Mouse (Mus musculus) gastrocnemius, adult 8-10 months (tissue): ENCODE measurements at regions not wholly inside any gene's neighbourhood (a gene's known extent, or its start where the extent isn't known, plus 50 kb on each side); places are given as distances from the start of the nearest gene placed in this dataset.

Source experiments
- DNase-seq, 2 experiments: peaks; one replicate each; pipeline ENCODE4 v3.0.0; 2022; ENCODE audit warnings: low spot score in 2 of 2

GRCm38 (mm10) chr2:79510485-79511094, 54.0 kb upstream of the Cerkl start:
- no peak for DNase-seq

DNA sequence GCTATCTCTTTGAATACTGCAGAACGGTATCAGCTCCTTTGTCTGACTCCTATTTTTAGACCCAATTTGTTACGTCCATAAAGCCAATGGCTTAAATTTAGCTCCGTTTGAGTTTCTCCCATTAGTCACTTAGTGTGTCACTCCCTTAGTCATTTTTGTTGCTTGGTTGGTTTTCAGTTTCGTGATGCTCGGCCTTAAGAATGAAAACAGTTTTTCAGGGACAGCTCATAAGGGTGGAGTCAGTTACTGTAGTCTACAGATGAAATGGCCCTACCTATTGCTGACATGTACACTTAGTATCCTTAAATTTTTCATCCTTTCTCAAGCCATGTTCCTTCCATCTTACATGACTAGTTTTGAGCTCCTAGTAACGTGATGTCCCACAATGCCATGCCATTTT, 54.5 kb upstream of the Cerkl start:
- DNase-seq = no peak

DNA sequence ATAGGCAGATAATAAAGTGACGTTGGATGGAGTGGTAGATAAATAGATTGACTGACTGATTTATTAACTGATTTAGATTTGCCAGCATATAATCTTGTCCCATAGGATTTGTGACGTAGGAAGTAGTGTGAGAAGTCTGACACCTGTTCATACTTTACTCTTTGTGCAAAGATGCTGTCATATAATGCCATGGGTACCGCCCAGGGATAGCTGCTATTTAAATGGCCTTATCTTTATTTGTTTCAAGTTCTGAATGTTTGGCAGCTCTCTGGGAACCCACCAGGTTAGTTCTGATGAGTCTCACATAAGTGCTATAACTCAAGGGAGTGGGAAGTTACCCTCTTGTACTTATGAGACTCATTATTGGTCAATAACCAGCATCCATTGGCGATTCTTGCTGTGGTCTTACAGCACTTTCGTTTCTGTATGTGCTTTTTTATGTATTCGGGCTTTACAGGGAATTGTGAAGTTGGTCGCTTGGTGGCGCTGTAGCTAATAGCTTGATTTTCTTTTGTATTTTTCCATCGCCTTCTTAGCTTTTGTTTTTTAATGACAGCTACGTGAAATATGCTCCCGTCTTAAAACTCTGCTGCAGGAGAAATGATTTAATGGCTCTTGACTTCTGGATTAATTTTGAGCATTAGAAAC, 55.2 kb upstream of the Cerkl start:
- peak; percentile 22 to 42 for DNase-seq

- no peak for DNase-seq
Measured at GRCm38 (mm10) chr2:79512374-79512773, 55.8 kb upstream of the Cerkl start.

GRCm38 (mm10) chr2:79513726-79514125, 57.1 kb upstream of the Cerkl start:
- no peak for DNase-seq

- DNase-seq = no peak
Measured at GRCm38 (mm10) chr2:79518046-79518750, 61.6 kb upstream of the Cerkl start.

- DNase-seq = no peak
Measured at GRCm38 (mm10) chr2:79519799-79520449, 63.3 kb upstream of the Cerkl start.

- no peak for DNase-seq
Measured at GRCm38 (mm10) chr2:79523441-79523840, 66.9 kb upstream of the Cerkl start.

- no peak for DNase-seq
Measured at GRCm38 (mm10) chr2:79527529-79527928, 70.9 kb upstream of the Cerkl start.

DNA sequence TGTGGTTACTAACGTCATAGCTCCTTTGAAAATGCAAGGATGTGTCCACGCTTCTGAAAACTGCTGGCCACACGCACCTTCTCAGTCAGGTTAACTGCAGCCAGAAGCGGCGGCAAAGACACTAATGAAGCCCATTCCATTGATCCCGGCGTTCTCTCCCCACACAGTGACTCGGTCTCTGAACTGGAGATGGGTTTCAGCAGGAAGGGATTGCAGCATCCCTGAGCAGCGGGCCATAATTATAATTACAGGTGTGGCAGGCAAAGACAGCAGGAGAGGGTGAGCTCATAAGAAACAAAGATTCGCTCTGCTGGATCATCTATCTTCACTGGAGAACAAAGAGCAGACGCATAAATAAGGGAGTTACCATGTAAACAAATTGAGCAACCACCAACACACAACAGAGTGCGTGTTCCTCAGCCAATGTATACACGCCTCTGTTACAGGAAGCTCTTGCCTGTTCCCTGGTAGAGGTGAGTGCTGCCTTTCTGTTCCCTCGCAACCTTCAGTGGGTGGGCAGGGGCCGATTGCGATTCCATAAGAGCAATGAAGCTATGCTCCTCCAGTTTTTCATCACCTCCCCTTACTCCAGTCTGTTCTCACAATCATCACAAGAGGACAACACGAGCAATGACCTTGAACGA, 71.9 kb upstream of the Cerkl start:
- DNase-seq = no peak

GRCm38 (mm10) chr2:79529185-79529584, 72.6 kb upstream of the Cerkl start:
- DNase-seq = no peak

DNA sequence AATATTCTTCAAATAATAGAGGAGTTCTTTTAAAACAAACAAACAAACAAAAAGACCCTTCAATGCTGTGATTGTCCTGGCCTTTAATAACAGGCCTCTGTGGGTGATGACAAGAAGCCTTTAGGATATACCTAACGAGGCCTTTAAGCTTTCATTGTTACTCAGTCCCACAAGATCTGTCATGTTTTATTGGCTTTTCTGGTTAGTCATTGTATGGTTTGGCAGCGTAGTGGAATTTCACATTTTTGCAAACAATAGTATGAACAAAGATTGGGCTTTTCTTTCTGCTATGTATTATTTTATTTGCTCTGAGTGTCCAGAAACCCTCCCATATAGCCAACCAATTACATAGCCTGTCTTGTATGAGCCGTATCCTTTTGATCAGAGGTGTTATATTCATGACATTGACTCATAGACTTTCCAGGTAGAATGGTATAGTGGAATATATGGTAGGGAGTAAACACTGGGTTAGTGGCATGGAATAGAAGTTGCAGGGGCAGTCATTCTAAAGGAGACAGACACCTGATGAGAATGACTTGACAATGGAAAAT, 76.1 kb upstream of the Cerkl start:
- DNase-seq = no peak

GRCm38 (mm10) chr2:79537126-79537875, 80.7 kb upstream of the Cerkl start:
- DNase-seq = no peak

DNA sequence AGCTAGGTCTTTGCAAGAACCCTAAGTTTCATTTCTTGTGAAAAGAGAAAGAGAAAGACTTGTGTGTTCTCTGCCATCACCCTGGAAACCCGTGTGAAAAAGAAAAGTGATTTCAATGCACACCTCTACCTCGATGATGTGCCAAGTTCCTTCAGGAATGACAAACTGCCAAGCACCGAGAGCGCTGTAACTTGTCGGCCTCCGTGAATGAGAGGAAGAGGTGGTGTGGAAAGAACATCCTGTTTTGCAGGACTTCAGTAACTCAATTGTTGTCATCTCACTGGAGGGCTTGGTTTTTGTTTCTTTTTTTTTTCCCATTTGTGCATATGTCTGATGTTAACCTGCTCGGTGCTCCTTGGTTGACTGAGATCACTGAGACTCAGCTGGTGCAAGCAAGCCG, 83.8 kb upstream of the Cerkl start:
- no peak for DNase-seq

DNA sequence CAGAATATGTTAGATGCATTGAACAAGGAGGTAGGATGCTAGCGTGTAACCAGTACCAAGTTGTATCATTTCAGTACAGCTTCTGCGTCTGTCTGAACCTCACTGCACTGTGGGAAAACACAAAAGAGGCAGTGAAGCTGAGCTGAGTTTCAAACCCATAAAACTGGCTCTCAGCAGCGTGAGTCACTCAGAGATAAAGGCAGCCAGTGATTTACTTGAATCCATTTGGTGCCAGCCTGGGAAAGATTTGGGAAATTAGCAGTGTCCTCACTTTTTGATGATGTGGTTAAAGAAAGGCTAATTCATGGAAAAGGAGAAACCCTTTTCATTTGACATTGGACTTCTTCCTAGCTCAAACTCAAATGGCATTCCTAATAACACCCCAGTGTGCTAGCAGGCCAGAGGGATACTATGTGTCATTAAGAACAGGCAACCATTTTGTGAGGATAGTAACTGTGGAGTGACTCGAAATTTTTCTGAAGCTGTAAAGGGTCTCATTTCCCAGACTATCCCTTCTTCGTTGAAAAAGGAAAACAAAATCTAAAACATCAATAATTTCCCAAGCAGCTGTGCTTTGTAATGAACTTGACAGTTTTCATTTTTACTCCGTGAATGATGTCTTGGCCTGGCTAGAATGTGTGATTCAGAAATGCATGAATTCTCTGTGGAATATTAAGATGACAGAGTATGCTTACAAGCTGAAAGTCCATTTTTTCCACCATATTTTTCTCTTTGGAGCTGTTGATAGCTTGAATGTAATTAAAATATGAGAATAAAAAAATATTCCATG, 85.8 kb upstream of the Cerkl start:
- no peak for DNase-seq

DNA sequence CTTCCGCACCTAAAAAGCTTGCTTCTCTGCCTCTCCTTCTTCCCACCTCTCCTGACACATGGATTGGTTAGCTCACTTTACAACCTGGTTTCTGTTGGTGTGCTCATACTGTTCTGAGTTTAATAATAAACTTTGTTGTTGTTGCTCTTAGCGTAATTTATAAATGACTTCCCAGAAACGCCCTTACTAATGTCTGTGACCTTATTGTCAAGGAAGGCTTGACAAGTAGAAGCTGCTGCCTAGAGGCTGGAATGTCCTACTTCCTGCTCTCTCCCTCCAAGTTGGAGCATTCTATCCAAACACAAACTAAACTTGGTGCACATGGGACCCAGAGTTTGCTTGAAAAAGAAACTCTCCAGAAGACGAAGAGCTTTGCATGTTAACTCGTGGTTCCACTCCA, 86.9 kb upstream of the Cerkl start:
- DNase-seq = no peak

DNA sequence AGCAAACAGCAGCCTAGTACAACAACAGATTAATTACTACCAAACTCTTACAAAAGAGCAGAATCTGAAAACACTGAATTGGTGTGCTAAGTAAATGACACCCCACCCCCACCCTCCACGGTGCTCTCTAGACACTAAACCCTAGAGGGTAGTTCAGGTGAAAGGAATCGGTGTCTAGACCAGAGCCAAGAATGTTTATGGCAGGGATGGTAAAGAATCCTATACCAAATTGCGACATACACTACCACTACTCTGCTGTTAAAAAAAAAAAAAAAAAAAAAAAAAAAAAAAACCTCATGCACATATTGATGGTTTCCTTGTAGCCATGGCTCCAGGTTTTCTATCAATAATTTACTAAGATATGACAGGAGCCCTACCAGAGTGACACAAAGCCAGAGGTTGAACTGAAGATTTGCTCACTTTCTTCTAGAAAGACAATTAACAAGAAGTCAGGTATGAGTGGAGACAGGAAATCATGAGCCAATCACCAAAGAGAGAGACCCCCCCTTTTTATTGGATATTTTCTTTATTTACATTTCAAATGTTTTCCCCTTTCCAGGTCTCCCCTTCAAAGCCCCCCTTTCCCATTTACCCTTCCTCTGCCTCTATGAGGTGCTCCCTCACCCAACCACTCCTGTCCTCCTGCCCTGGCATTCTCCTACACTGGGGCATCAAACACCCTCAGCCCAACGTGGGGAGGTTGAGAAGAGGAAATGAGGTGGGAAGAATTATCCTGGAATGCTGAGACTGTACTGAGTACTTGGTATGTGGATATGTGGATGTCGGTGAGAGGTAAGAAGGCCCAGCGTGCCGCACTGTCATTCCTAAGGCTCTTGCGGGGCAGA, 87.6 kb upstream of the Cerkl start:
- no peak for DNase-seq

DNA sequence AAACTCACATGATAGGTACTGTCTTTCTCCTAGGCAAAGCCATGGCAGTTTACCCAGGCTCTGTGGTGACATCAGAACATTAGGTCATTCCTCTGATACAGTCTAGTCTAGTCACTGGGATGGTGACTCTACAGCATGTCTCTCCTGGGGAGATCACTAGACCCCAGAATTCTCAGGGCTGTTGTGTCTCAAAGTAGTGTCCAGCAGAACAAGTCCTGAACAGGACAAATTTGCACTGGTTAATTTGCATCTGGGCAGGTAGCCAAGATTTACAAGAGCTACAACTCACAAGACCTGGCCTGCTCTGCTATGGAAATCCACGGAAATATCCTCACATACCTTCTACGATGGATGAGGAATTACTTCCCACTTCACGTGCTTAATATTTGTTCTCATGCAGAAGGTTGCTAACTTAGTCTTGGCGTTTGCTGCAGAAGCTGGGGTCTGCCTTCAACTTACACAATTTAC, 88.2 kb upstream of the Cerkl start:
- no peak for DNase-seq

DNA sequence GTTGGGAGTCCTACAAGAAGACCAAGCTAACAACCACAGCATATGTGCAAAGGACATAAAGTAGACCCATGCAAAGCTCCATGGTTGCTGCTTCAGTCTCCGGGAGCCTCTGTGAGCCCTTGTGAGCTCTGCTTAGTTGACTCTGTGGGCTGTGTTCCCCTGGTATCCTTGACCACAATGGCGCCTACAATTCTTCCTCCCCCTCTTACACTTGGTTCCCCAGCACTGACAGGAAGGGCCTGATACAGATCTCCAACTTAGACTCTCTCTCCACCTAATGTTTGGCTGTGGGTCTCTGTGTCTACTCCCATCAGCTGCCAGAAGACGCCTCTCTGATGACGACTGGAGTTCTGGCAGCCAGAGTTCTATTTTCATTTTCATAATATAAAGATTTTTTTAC, 88.9 kb upstream of the Itprid2 start:
- DNase-seq = no peak
